Mouse (Mus musculus) spleen, adult 12 weeks (tissue): ENCODE data around the gene Astl.

Source experiments
- DNase-seq: peaks from one replicate; pipeline ENCODE4 v3.0.0; 2022; ENCODE audit warnings: low spot score

Gene Astl

DNA sequence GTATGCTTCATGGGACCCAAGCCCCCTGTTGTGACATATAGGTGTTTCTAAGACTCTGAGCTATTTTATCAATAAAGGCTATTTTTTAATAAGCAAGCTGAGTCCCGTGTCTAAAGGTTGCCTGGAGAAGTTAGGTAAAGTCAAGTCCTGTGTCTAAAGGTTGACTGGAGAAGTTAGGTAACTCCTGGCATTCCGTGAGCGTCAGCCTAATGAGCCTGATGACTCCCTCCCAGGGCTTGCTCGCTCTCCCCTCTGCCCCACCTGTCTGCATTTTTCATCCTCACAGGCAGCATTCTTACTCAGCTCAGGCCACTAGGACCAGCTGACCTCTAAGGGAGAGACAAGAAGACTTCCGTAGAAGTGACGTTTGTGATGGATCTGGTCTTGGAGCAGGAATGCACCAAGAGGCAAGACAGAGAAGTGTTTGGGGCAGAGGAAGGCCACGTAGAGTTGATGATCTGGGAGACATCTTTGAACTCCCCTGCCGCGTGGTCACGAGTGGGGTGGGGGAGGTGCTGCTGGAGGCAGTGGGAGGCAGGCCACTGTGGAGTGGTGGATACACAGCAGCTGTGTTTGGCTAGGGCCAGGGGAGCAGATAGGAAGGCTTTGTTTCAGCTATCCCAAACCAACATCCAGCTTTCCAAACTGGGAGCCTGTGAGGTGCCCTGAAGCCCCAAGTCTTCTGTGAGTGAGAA lies 28.8 kb downstream of the Astl start:
- no peak for DNase-seq

DNA sequence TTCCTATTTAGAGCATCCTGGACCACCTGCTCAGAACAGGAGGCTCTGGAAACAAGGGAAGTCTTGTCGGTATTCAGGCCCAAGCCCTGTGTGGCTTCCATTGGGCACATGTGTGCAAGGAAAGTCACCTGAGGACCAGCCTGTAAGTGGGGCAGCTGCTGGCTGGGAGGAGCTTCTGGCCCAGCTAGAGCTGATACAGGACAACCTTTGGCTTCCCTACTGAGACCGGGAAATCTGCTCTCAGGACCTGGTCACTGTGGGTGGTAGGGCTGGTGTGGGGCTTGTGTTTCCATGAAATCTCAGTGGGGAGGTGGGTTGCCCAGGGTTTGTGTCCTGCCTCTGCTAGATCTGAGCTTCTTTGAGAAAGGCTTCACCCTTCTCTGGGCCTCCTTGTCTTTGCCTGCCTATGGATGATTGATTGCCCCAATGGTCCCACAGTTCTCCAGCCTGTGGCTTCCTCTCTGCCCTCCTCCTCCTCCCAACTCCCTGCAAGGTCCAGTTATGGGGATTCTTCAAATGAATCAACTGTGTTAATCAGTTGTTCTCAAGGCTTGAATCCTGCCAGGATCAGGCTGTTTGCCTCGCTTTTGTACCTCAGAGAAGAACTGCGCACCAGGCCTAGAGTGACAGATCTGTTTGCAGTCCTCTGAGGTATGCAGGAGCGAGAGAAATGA lies 31.4 kb downstream of the Astl start:
- DNase-seq: no peak

GRCm38 (mm10) chr2:127370561-127371483 lies 32.4 kb downstream of the Astl start:
- DNase-seq: no peak

DNA sequence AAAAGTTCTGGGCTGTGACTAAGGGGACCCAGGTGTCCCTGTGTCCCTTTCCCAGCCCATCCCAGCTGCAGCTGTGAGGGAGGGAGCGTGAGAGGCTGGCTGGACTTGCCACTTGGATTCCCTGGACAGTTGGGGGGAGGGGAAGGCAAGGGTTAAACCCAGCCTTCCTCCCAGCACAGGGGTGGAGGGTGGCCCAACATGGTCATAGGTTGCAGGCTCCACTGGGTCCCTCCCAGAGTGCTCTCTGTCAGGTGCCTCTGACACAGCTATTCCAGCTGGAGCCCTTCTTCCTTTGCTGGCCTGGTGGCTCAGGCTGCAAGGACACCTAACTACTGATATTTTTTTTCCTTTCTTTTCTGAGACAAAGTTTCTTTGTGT lies 33.0 kb downstream of the Astl start:
- DNase-seq: no peak

- DNase-seq: no peak
Observed at GRCm38 (mm10) chr2:127372082-127372481, 33.6 kb downstream of the Astl start.

GRCm38 (mm10) chr2:127374131-127374530 lies 35.7 kb downstream of the Astl start:
- no peak for DNase-seq

DNA sequence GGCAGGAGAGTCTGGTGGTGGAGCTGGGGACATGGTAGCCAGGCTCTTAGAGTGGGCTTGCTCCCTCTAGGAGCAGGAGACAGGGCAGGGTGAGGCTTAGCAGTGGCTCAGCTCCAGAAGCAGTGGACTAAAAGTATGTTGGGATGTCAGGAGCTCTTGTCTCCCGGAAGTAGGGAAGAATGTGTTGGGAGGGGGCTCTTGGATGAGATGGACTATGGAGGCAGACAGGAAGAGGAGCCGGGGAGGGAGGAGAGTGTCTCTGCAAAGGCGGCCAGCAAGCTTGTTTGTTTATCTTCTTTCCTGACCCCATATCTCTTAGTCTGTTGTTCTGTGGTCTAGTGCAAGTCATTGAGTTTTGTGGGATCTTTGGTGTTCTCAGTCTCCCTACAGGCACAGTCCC lies 36.6 kb downstream of the Astl start:
- no peak for DNase-seq

- no peak for DNase-seq
Observed at GRCm38 (mm10) chr2:127375759-127376341, 37.4 kb downstream of the Astl start.

- DNase-seq: no peak
Observed at GRCm38 (mm10) chr2:127376423-127377051, 38.1 kb downstream of the Astl start.

GRCm38 (mm10) chr2:127377942-127378610 lies 39.6 kb downstream of the Astl start:
- DNase-seq: no peak

DNA sequence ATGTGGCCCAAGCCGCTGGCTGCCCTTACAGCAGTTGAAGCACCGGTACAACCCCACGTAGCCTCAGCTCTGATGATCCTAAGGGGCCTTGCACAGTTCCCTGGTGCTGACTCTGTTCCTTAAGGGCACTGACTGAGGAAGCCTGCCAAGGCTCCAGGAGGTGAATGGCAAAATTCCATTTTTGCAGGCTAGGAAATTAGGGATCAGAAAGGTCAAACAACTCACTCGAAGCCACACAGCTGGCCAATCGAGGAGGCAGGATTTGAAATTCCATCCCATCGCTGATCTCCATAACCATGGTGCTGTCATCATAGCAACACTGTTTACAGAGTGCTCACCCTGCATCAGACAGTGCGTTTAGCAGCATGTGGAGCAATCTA lies 40.2 kb downstream of the Astl start:
- no peak for DNase-seq

- no peak for DNase-seq
Observed at GRCm38 (mm10) chr2:127379250-127379649, 40.8 kb downstream of the Astl start.

DNA sequence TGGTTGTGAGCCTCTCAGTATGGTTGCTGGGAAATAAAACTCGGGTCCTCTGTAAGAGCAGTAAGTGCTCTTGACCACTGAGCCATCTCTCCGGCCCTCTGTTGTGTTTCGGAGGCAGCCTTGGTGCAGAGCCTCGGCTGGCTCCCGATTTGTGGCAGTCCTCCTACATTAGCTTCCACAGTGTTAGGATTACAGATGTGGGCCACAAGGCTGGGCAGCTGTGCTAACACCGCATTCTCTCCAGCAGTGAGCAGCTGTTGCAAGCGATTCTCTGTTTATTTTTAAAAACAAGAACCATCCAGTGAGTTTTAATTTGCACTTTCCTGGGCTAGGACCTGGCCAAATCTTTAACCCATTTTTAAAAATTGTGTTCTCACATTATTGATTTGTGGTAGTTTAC lies 45.4 kb downstream of the Astl start:
- DNase-seq: no peak

DNA sequence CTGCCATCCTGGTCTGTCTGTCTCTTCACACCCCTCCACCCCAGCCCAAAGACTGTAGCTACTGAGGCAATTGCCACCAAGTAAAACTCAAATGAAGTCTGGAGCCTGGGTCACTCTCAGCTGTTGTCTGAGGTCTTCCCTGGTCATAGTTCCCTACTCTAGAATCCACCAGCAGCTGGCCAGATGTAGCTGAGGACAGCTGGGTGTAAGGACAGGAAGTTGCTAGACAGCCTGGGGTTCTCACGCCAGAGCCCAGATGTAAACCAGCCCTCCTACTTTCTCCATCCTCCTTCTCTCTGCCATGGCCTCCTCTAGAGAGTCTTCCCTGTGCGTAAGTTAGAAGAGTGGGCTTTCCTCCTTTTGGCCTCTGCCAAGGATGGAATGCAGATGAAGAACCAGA lies 49.1 kb downstream of the Astl start:
- no peak for DNase-seq

GRCm38 (mm10) chr2:127390352-127390751 lies 51.9 kb downstream of the Astl start:
- DNase-seq: no peak

DNA sequence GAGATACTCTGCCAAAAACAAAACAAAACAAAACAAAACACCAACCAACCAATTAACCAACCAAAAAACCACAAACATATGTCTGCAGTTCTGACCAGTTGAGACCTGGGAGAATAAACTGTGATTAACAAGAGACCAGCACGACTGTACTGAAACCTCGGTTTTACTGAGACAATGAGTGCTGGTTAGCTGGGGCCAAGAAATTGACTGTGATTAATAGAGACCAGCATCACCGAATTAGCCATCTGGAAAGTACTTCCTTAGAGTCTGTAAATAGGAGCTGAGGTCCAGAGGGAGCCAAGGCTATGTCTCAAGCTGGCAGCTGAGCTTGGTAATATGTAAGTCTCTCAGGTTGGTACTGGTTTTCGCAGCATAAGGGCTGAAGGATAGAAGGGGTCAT lies 52.4 kb downstream of the Astl start:
- no peak for DNase-seq

DNA sequence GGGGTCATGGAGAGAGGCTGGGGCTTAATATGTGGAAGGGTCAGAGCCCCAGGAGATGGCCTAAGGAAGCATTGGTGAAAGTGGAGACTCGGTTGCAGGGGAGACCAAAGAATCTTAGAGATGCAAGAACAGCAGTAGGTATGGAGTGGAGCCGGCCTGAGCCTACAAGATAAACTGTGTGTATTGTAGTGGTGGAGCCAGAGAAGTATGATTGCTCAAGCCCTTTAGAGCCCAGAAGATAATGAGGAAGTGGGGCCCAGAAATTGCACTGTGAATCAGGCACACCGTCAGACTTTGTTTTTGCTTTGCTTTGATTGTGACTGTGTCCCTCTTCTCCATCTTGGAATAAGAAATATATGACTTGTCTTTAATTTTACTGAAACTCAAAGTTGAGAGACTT lies 52.9 kb downstream of the Astl start:
- no peak for DNase-seq

DNA sequence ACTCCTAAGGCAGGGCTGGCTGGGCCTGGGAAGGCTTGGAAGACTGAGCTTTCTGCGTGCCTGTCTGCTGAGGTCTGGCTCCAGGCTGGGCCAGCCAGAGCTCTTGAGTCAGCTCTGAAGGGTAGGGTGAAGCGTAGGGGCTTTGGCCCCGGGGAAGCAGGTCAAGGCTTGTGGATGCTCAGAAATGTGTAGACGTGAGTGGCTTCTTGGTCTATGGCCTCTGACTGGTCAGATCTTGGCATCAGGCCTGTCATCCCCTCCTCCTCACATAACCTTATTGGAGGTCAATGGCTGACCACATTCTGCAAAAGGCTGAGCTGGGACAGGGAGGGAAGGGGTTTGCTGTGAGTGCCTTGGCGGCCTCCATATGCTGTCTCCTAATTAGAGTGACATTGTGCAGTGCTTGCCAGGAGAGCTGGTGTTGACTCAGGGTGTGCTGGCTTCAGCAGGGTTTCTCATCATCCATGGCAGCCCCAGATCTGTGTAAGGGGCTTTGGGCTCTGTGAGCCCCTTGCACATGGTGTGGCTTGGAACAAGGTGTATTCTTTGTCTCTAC lies 56.2 kb downstream of the Astl start:
- DNase-seq: no peak

- no peak for DNase-seq
Observed at GRCm38 (mm10) chr2:127398738-127399137, 60.3 kb downstream of the Astl start.
